Mouse (Mus musculus) liver, adult 2 months (tissue): ENCODE results near the gene Zcchc18. TPM values are rescaled to one million over a fixed set of nuclear protein-coding genes. Genes with fewer than 3 reads are reported as not detected.

Experiments
- DNase-seq: peaks from one replicate; pipeline ENCODE4 v3.0.0-alpha.2; 2011; ENCODE audit warnings: low read depth, low spot score; ENCODE audit errors: extremely low read depth
- H3K27ac ChIP-seq: fragments of 200-500 bp; replicated peaks from 2 replicates; pipeline ENCODE4 v1.5.1; 2012; ENCODE audit warnings: low read depth, mild to moderate bottlenecking, control low read depth, inconsistent platforms, low read length; ENCODE audit not compliant: insufficient read depth
- H3K27me3 ChIP-seq: fragments of 200-500 bp; 2 replicates; pipeline ENCODE4 v1.6.1; 2012; ENCODE audit warnings: mild to moderate bottlenecking, moderate library complexity, low read length, inconsistent platforms; ENCODE audit not compliant: control insufficient read depth, insufficient read depth
- H3K36me3 ChIP-seq: fragments of 200-500 bp; 2 replicates; pipeline ENCODE4 v1.6.1; 2012; ENCODE audit warnings: low read length, inconsistent platforms; ENCODE audit not compliant: control insufficient read depth, insufficient read depth
- H3K4me1 ChIP-seq: fragments of 200-500 bp; 2 replicates; pipeline ENCODE4 v1.6.1; 2011; ENCODE audit warnings: low read length; ENCODE audit not compliant: control insufficient read depth, insufficient read depth
- H3K4me3 ChIP-seq: fragments of 200-500 bp; 2 replicates; pipeline ENCODE4 v1.5.1; 2011; ENCODE audit warnings: low read depth, mild to moderate bottlenecking, control low read depth, low read length, moderate library complexity; ENCODE audit not compliant: insufficient read depth
- H3K79me2 ChIP-seq: fragments of 200-500 bp; 2 replicates; pipeline ENCODE4 v1.6.1; 2012; ENCODE audit warnings: inconsistent platforms, mild to moderate bottlenecking, low read length, moderate library complexity; ENCODE audit not compliant: control insufficient read depth, insufficient read depth
- H3K9ac ChIP-seq: fragments of 200-500 bp; 2 replicates; pipeline ENCODE4 v1.6.1; 2012; ENCODE audit warnings: low read depth, mild to moderate bottlenecking, control low read depth, inconsistent platforms, low read length
- CTCF ChIP-seq: fragments of 200-500 bp; IDR thresholded peaks from 2 replicates; pipeline ENCODE4 v1.5.1; 2011; ENCODE audit warnings: low read depth, low read length, control low read depth
- POLR2A ChIP-seq: fragments of 200-500 bp; IDR thresholded peaks from 2 replicates; pipeline ENCODE4 v1.6.1; 2011; ENCODE audit warnings: low read length, control low read depth; ENCODE audit not compliant: insufficient read depth; ENCODE audit errors: extremely low read depth
- WGBS: fragments of 180-500 bp; shearing (Covaris S2); methylation state at CpG from one replicate; pipeline ENCODE4 v1.1.7; 2018; 5-methylcytosine and 5-hydroxymethylcytosine counted together
- polyA plus RNA-seq: library from polyadenylated mRNA; depleted of rRNA; stranded (reverse); fragments of >200 nt; gene quantifications from 2 replicates; pipeline ENCODE4 v1.2.3, GENCODE M21; 2012
- total RNA-seq: library from RNA; depleted of rRNA; stranded (reverse); fragments of >200 nt; gene quantifications from 2 replicates; pipeline ENCODE4 v1.2.3, GENCODE M21; 2014

The Zcchc18 gene
- total and polyA plus RNA-seq, 2 experiments, result 0.04 TPM; not detected in 1

DNA sequence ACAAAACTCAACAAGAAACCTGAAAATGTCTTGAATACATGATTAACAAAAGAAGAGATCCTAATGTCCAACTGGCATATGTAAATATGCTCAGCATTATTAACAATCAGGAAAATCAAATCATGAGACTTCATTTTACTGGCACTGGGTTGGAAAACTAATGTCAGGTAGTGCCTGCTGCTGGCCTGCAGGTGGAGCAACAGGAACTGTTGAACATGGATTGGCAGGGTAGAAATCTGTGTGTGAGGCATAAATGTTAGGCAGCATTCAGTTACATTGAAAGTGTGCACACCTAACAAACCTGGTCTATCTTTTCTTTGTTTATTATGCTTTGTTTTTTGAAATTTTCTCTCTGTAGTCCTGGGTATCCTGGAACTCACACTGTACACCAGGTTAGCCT is 14.3 kb upstream of the Zcchc18 start:
- no peak for DNase-seq
- TF ChIP-seq CTCF, result peak; percentile 40; the same call in 1 of the 2 replicates
- TF ChIP-seq POLR2A, result no peak
- Histone ChIP-seq H3K9ac (no peak overlapping the region), H3K36me3 (no peaks in the 10 kb centered on the region), H3K27ac (no peak overlapping the region), H3K27me3 (no peaks in the 10 kb centered on the region), H3K79me2 (no peaks in the 10 kb centered on the region), H3K4me1 (no peaks in the 10 kb centered on the region; the same call in 1 of the 2 replicates), H3K4me3 (no peak overlapping the region)

DNA sequence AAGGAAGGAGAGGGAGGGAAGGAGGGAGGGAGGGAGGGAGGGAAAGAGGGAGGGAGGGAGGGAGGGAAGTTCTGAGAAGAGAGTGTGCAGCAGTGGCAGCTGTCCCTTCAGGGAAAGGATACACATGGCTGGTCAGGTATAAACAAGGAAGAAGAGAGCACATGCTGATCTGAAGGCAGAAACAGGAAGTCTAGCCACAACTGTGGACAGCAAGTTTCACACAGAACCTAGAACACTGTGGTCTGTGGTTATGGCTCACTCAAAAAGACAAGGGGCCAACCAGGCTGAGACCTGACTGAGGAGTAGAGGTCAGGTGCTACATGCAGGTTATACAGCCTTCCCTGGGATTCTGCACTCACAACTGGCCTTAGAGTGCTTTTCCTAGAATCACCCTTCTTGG is 6.9 kb upstream of the Zcchc18 start:
- H3K36me3 ChIP-seq, result no peaks in the 10 kb centered on the region

DNA sequence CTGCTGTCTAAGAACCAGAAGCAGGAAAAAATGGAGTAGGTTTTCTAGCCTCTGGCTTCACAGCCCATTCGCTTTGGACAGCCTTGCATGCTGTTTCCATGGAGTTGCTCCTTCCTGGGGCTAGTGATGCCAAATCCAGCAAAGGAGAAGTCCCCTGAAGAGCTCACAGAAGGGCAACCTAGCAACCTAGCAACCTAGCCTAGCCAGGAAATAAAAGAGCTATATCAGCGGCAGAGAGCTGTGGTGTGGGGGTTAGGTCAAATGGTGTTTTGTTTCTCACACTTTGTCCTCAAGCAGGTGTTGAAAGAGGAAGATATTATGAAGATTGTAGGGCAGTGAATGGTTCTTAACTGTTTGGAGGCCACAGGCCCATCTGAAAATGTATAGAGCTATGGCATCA is 1.7 kb upstream of the Zcchc18 start:
- 57% methylated on average over 2 of the region's 2 CpGs for WGBS
- Histone ChIP-seq H3K4me1 (no peaks in the 10 kb centered on the region), H3K79me2 (no peaks in the 10 kb centered on the region), H3K9ac (no peak overlapping the region), H3K27me3 (no peaks in the 10 kb centered on the region), H3K4me3 (no peak overlapping the region), H3K36me3 (no peaks in the 10 kb centered on the region), H3K27ac (no peak overlapping the region)
- TF ChIP-seq CTCF (no peak), POLR2A (no peak)
- no peak for DNase-seq

More for the DNA sequence above, 6.9 kb upstream of the Zcchc18 start:
- TF ChIP-seq CTCF (no peak), POLR2A (no peak)
- Histone ChIP-seq H3K4me3 (no peak overlapping the region), H3K79me2 (no peaks in the 10 kb centered on the region), H3K4me1 (no peaks in the 10 kb centered on the region), H3K27me3 (no peaks in the 10 kb centered on the region), H3K27ac (no peak overlapping the region), H3K9ac (no peak overlapping the region)
- no peak for DNase-seq

DNA sequence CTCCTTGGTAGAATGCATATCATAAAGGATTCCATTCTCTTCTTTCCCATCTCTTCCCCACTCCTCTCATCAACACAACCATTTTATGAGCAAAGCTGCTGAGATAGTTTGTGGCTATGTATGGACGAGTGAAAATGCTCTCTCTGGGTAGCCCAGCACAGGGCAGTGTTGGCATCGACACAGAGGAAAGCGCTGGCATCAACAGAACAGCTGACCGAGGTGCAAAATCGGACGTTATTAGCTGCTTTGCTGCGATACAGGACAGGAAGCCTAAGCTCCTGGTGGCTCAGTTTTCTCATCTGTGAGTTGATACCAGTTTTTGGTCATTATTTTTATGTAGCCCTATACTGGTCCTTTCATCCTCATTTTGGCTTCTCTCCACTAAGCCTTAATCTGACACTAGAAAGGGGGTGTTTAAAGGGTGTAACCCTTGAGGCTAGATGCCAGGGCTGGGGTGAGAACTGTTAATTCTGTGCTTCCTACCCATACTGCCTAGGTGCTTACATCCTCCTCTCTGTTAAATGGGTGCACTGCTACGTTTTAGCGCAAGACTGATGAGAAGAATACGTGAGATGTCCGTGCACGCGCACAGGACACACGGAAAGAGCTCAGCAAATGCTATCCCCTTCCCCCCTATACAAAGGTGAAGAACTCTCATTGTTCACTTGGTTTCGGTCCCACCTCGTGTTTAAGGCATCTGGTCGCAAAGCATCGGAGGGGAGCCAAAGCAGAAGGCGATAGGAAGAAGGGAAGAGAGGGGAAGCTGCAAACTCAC is 577 bp upstream of the Zcchc18 start:
- WGBS, result 14% methylated on average over 19 of the region's 19 CpGs
- no peaks in the 10 kb centered on the region for H3K27me3 ChIP-seq
- H3K9ac ChIP-seq, result no peak overlapping the region
- H3K36me3 ChIP-seq, result no peaks in the 10 kb centered on the region
- DNase-seq, result no peak
- TF ChIP-seq CTCF (no peak), POLR2A (no peak)
- peak overlapping the region; percentile 33; the same call in 1 of the 2 replicates for H3K4me3 ChIP-seq
- H3K4me1 ChIP-seq, result no peaks in the 10 kb centered on the region
- no peaks in the 10 kb centered on the region for H3K79me2 ChIP-seq
- H3K27ac ChIP-seq, result no peak overlapping the region

DNA sequence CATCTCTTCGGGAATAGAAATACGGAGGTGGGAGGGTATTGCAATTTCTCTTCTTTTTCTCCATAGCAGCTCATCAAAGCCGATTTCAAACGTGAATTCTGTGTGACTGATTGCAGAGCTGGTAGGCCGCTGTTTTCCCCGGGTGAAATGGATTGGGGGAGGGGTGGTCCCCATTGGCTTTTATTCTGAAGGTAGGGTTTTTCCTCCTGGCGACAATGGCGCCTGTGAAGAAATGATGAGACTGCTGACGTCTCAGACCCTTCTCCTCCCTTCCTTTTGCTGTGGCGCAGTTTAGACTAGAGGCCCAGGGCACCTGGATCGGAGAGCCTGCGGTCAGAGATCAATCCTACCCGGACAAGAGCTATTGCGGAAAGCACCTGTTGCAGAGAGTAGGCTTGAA is 686 bp downstream of the Zcchc18 start:
- Histone ChIP-seq H3K36me3 (no peaks in the 10 kb centered on the region), H3K79me2 (no peaks in the 10 kb centered on the region), H3K9ac (no peak overlapping the region), H3K4me3 (no peak overlapping the region), H3K27ac (no peak overlapping the region), H3K4me1 (no peaks in the 10 kb centered on the region), H3K27me3 (no peaks in the 10 kb centered on the region)
- WGBS, result 42% methylated on average over 14 of the region's 14 CpGs
- DNase-seq, result no peak
- no peak for TF ChIP-seq CTCF
- no peak for TF ChIP-seq POLR2A

DNA sequence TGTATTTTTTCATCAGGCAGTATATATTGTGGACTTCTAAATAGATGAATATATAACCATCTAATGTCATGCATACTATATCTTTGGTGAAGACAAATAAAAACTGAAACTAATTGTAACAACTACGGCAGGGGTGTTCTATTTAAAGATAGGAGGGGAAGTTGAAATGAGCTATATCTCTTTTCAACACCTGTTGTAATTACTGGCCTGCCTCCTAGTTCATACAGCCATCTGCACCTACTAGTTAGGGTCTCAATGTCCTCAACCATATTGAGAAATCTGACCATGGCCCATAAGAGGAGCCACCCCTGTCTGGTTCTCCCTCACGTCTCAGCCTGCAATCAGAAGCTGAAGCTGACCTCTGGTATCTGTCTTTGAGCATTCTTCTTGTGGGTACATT is 3.3 kb downstream of the Zcchc18 start:
- WGBS, result 79% methylated on average over 2 of the region's 2 CpGs
- no peaks in the 10 kb centered on the region for H3K27me3 ChIP-seq

More for the DNA sequence above, 3.3 kb downstream of the Zcchc18 start:
- Histone ChIP-seq H3K4me3 (no peak overlapping the region), H3K9ac (no peak overlapping the region), H3K4me1 (no peaks in the 10 kb centered on the region), H3K79me2 (no peaks in the 10 kb centered on the region), H3K36me3 (no peaks in the 10 kb centered on the region), H3K27ac (no peak overlapping the region)
- no peak for TF ChIP-seq CTCF
- TF ChIP-seq POLR2A, result no peak
- DNase-seq, result no peak
